Mouse (Mus musculus) adrenal gland, postnatal 36 days (tissue): ENCODE measurements around the gene Akp3. TPM values are rescaled to one million over a fixed set of nuclear protein-coding genes. Genes with fewer than 3 reads are reported as not detected.

Source experiments
- DNase-seq, 2 experiments: peaks; one replicate each; pipeline ENCODE4 v3.0.0; 2021; ENCODE audit warnings: mixed read lengths in 1 of 2
- long read RNA-seq, 2 experiments: library from polyadenylated mRNA; stranded (forward); transcript quantifications; one replicate each; pipeline ENCODE4 v2.0.0; 2021; ENCODE audit warnings: borderline sequencing depth in 2 of 2
- total RNA-seq, 2 experiments: library from RNA; stranded (reverse); gene quantifications; 2 replicates each; pipeline ENCODE4 v1.2.3; 2021

Gene Akp3
- not detected for total RNA-seq
- long read RNA-seq, experiment 1 = 0 reads
- long read RNA-seq, experiment 2 = 0 reads

GRCm38 (mm10) chr1:87124673-87125072 lies at the start of gene Akp3:
Gene Akp3, plus strand, starts transcription at chr1:87124973.
- DNase-seq = no peak

- DNase-seq = no peak
Observed at GRCm38 (mm10) chr1:87086196-87086595, 38.6 kb upstream of the Akp3 start.

GRCm38 (mm10) chr1:87086964-87087363 lies 37.8 kb upstream of the Akp3 start:
- no peak for DNase-seq

- DNase-seq = no peak
Observed at GRCm38 (mm10) chr1:87089251-87089650, 35.5 kb upstream of the Akp3 start.

- no peak for DNase-seq
Observed at GRCm38 (mm10) chr1:87089828-87090227, 34.9 kb upstream of the Akp3 start, which contains the start of gene Alppl2. Gene Alppl2, minus strand, starts transcription at chr1:87089928.

GRCm38 (mm10) chr1:87095642-87096041 lies 29.1 kb upstream of the Akp3 start:
- no peak for DNase-seq

- DNase-seq = peak; percentile 84 to 89
Observed at GRCm38 (mm10) chr1:87098358-87098975, 26.3 kb upstream of the Akp3 start.

- no peak for DNase-seq
Observed at GRCm38 (mm10) chr1:87101411-87101810, 23.4 kb upstream of the Akp3 start, which contains the start of gene Alpi. Gene Alpi, minus strand, starts transcription at chr1:87101606.

GRCm38 (mm10) chr1:87102114-87102513 lies 22.7 kb upstream of the Akp3 start:
- DNase-seq = no peak

- DNase-seq = no peak
Observed at GRCm38 (mm10) chr1:87103936-87104335, 20.8 kb upstream of the Akp3 start.

- DNase-seq = peak; percentile 6 to 9
Observed at GRCm38 (mm10) chr1:87106536-87106935, 18.2 kb upstream of the Akp3 start.

- no peak for DNase-seq
Observed at GRCm38 (mm10) chr1:87108564-87108963, 16.2 kb upstream of the Akp3 start.

GRCm38 (mm10) chr1:87111719-87112354 lies 12.9 kb upstream of the Akp3 start:
- DNase-seq = peak; percentile 75 to 78

GRCm38 (mm10) chr1:87114784-87115183 lies 10.0 kb upstream of the Akp3 start:
- DNase-seq = no peak

- DNase-seq = peak in 1 of 2 experiments; percentile 31
Observed at GRCm38 (mm10) chr1:87127206-87128030, 2.6 kb downstream of the Akp3 start.

GRCm38 (mm10) chr1:87131803-87132202 lies 7.0 kb downstream of the Akp3 start:
- no peak for DNase-seq

- DNase-seq = no peak
Observed at GRCm38 (mm10) chr1:87141550-87141949, 16.8 kb downstream of the Akp3 start.

- DNase-seq = peak; percentile 87 to 91
Observed at GRCm38 (mm10) chr1:87142456-87142855, 17.7 kb downstream of the Akp3 start.

GRCm38 (mm10) chr1:87143141-87143540 lies 18.4 kb downstream of the Akp3 start:
- DNase-seq = peak; percentile 49 to 70

GRCm38 (mm10) chr1:87149422-87149821 lies 24.6 kb downstream of the Akp3 start:
- DNase-seq = no peak

- no peak for DNase-seq
Observed at GRCm38 (mm10) chr1:87151286-87151685, 26.5 kb downstream of the Akp3 start.

- DNase-seq = no peak
Observed at GRCm38 (mm10) chr1:87153776-87154500, 29.2 kb downstream of the Akp3 start.
